Mouse (Mus musculus) embryonic facial prominence, embryonic 11.5 days (tissue): ENCODE measurements around the gene Padi4. TPM values are rescaled to one million over a fixed set of nuclear protein-coding genes. Genes with fewer than 3 reads are reported as not detected.

Experiments used
- ATAC-seq: fragments of 200-750 bp; cut with Nextera tagmentation; replicated peaks from 2 replicates; pipeline ENCODE4 v1.8.0; 2017; ENCODE audit warnings: low read depth; ENCODE audit not compliant: insufficient number of reproducible peaks, low FRiP score, low TSS enrichment
- DNase-seq: peaks from one replicate; pipeline ENCODE4 v3.0.0-alpha.2; 2015; ENCODE audit warnings: low spot score
- H3K27ac ChIP-seq: fragments of 300-500 bp; sonication (generic); replicated peaks from 2 replicates; pipeline ENCODE4 v1.5.1; 2014; ENCODE audit warnings: mild to moderate bottlenecking, low read depth, low read length, control low read depth
- H3K27me3 ChIP-seq: fragments of 300-500 bp; sonication (generic); 2 replicates; pipeline ENCODE4 v1.6.1; 2014; ENCODE audit warnings: mild to moderate bottlenecking, low read length, moderate library complexity, mixed read lengths; ENCODE audit not compliant: control insufficient read depth, insufficient read depth
- H3K36me3 ChIP-seq: fragments of 300-500 bp; sonication (generic); replicated peaks from 2 replicates; pipeline ENCODE4 v1.6.1; 2014; ENCODE audit warnings: low read depth, mild to moderate bottlenecking, low read length, moderate library complexity, mixed read lengths; ENCODE audit not compliant: control insufficient read depth, insufficient read depth
- H3K4me1 ChIP-seq: fragments of 300-500 bp; sonication (generic); 2 replicates; pipeline ENCODE4 v1.6.1; 2014; ENCODE audit warnings: low read length, mixed read lengths; ENCODE audit not compliant: control insufficient read depth, insufficient read depth
- H3K4me2 ChIP-seq: fragments of 300-500 bp; sonication (generic); 2 replicates; pipeline ENCODE4 v1.6.1; 2014; ENCODE audit warnings: low read depth, mild to moderate bottlenecking, control low read depth, low read length, moderate library complexity
- H3K4me3 ChIP-seq: fragments of 300-500 bp; sonication (generic); 2 replicates; pipeline ENCODE4 v1.5.1; 2014; ENCODE audit warnings: low read depth, low read length, control low read depth
- H3K9ac ChIP-seq: fragments of 300-500 bp; sonication (generic); replicated peaks from 2 replicates; pipeline ENCODE4 v1.6.1; 2014; ENCODE audit warnings: mild to moderate bottlenecking, control low read depth, low read length
- H3K9me3 ChIP-seq: fragments of 300-500 bp; sonication (generic); replicated peaks from 2 replicates; pipeline ENCODE4 v1.6.1; 2016; ENCODE audit warnings: mild to moderate bottlenecking, low read length, inconsistent platforms, mixed read lengths; ENCODE audit not compliant: control insufficient read depth
- WGBS: fragments of 180-500 bp; shearing (Covaris S2); extraction: QIAGEN DNeasy Blood & Tissue Kit; methylation state at CpG from one replicate; pipeline ENCODE4 v1.1.7; 2014; 5-methylcytosine and 5-hydroxymethylcytosine counted together
- polyA plus RNA-seq: library from polyadenylated mRNA; unstranded; fragments of >200 nt; fragmentation: Nextera tagmentation; extraction: Ambion mirVana; gene quantifications from 2 replicates; pipeline ENCODE4 v1.2.1, GENCODE M21; 2014

The Padi4 gene
- polyA plus RNA-seq, 1 experiment from 2014 or later: 0.20 TPM

DNA sequence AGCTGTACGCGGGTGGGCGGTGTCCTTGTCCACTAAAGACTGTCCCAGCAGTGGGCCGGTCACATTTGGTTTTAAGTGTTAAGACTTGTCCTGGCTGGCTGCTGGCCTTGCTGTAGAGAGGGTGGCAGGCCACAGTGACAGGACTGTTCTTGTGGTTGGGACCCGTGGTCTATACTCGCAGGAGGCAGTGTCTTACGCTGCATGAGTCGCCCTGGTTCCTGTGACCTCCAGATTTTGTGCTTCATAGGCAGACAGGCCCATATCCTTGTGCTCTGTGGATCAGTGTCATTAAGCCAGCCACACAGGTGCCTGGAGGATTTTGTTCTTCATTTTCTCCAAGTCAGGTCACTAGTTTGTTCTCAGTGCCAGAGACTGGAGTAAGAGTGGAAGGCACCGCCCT, 55.6 kb downstream of the Padi4 start:
- WGBS: 95% methylated on average over 9 of the region's 9 CpGs
- H3K9me3 ChIP-seq: no peaks in the 10 kb centered on the region
- H3K27me3 ChIP-seq: no peaks in the 10 kb centered on the region
- no peak overlapping the region for H3K4me2 ChIP-seq
- H3K9ac ChIP-seq: no peak overlapping the region
- no peak for DNase-seq
- H3K27ac ChIP-seq: no peak overlapping the region
- no peak overlapping the region for H3K4me3 ChIP-seq
- peaks cover 54% of the 10 kb centered on the region for H3K36me3 ChIP-seq
- no peak for ATAC-seq
- no peaks in the 10 kb centered on the region for H3K4me1 ChIP-seq

GRCm38 (mm10) chr4:140716994-140717393, 57.0 kb downstream of the Padi4 start:
- ATAC-seq (no peak), DNase-seq (no peak)
- 91% methylated on average over 11 of the region's 11 CpGs for WGBS
- no peaks in the 10 kb centered on the region for H3K4me1 ChIP-seq
- no peak overlapping the region for H3K9ac ChIP-seq
- no peak overlapping the region for H3K4me2 ChIP-seq
- no peak overlapping the region for H3K27ac ChIP-seq
- H3K4me3 ChIP-seq: no peak overlapping the region
- H3K27me3 ChIP-seq: no peaks in the 10 kb centered on the region
- H3K36me3 ChIP-seq: peaks cover 55% of the 10 kb centered on the region
- no peaks in the 10 kb centered on the region for H3K9me3 ChIP-seq

GRCm38 (mm10) chr4:140714586-140714985, 59.5 kb downstream of the Padi4 start:
- Histone ChIP-seq H3K27me3 (no peaks in the 10 kb centered on the region), H3K4me2 (no peak overlapping the region), H3K27ac (no peak overlapping the region), H3K4me3 (no peak overlapping the region), H3K4me1 (no peaks in the 10 kb centered on the region), H3K9ac (no peak overlapping the region), H3K9me3 (no peaks in the 10 kb centered on the region), H3K36me3 (peaks cover 50% of the 10 kb centered on the region)
- DNase-seq: no peak
- 92% methylated on average over 5 of the region's 5 CpGs for WGBS
- no peak for ATAC-seq

DNA sequence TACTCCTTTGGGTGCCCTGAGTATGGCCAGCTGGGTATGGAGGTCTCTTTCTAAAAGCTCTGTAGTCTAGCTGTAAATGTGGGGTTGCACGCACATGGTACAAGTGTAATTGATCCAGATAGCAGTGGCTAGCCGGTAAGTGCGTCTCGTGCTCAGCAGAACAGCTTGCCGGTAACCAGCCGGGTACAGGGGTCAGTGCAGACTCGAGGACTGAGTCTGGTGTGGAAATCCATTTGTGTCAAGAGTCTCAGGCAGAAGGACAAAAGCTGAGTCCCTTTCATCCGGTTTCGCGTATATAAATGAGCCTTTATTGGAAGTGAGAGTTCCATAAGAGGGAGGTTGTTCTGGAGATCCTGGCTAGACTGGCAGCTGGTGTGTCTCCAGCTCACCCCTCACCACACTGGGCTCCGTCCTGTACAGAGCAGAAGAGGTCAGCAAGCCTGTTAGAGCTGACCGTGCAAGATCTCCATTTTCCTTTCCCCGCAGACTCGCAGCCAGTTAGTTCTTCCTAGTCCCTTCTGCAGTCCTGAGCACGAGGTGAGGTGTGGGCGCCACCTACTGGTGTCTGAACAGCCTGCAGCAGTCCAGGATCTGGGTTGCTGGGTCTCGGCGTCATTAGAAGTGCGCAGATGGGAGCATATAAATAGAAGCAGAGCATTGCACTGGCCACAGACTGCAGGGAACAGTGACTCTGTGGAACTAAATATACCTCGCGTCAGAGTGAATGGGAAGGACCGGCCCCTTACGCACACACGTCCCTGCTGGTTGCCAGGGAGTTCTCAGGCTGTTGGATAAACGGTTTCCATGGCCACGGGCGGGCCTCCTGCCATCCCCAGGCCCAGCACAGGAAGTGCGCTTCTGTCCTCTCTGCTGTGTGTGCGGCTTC, 60.3 kb downstream of the Padi4 start:
- ATAC-seq: peak; percentile 54

GRCm38 (mm10) chr4:140711360-140711759, 62.7 kb downstream of the Padi4 start:
- ATAC-seq: no peak

More for the DNA sequence above, 60.3 kb downstream of the Padi4 start:
- DNase-seq: peak; percentile 85
- H3K4me1 ChIP-seq: no peaks in the 10 kb centered on the region
- peaks cover 53% of the 10 kb centered on the region for H3K36me3 ChIP-seq
- H3K9me3 ChIP-seq: no peaks in the 10 kb centered on the region
- 63% methylated on average over 29 of the region's 29 CpGs for WGBS
- no peak overlapping the region for H3K9ac ChIP-seq
- H3K27me3 ChIP-seq: no peaks in the 10 kb centered on the region
- H3K27ac ChIP-seq: no peak overlapping the region
- H3K4me3 ChIP-seq: no peak overlapping the region
- no peak overlapping the region for H3K4me2 ChIP-seq

GRCm38 (mm10) chr4:140710781-140711180, 63.3 kb downstream of the Padi4 start:
- Histone ChIP-seq H3K4me3 (no peak overlapping the region), H3K4me1 (no peaks in the 10 kb centered on the region), H3K9me3 (no peaks in the 10 kb centered on the region), H3K4me2 (no peak overlapping the region), H3K9ac (no peak overlapping the region), H3K27ac (no peak overlapping the region), H3K36me3 (peaks cover 37% of the 10 kb centered on the region), H3K27me3 (no peaks in the 10 kb centered on the region)
- ATAC-seq (no peak), DNase-seq (no peak)
- 81% methylated on average over 10 of the region's 10 CpGs for WGBS

More at GRCm38 (mm10) chr4:140711360-140711759, 62.7 kb downstream of the Padi4 start:
- no peaks in the 10 kb centered on the region for H3K27me3 ChIP-seq
- no peaks in the 10 kb centered on the region for H3K9me3 ChIP-seq
- no peak overlapping the region for H3K27ac ChIP-seq
- WGBS: 93% methylated on average over 5 of the region's 5 CpGs
- no peak overlapping the region for H3K9ac ChIP-seq
- no peak overlapping the region for H3K4me2 ChIP-seq
- H3K4me3 ChIP-seq: no peak overlapping the region
- H3K36me3 ChIP-seq: peaks cover 42% of the 10 kb centered on the region
- no peak for DNase-seq
- H3K4me1 ChIP-seq: no peaks in the 10 kb centered on the region

DNA sequence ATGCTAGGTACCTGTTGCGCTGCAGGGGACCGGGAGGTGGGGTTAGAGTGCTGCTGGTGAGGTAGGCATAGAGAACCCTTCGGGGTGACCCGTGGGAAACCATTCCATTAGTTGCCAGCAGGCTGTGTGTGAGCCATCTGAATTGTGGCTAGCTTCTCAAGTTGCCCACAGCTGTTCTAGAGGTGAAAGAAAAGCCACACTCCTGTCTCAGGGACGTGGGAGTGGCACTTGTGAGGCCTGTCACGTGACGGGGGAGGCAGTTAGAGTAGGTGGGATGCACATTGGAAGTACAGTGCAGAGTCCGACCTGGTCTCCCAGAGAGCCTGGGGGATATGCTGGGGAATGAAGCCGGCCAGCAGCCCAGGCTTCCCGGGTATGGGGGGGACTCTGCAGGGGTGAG, 64.4 kb downstream of the Padi4 start:
- Histone ChIP-seq H3K27ac (no peak overlapping the region), H3K9me3 (no peaks in the 10 kb centered on the region), H3K36me3 (peaks cover 35% of the 10 kb centered on the region), H3K27me3 (no peaks in the 10 kb centered on the region), H3K4me2 (no peak overlapping the region), H3K4me3 (no peak overlapping the region), H3K9ac (no peak overlapping the region), H3K4me1 (no peaks in the 10 kb centered on the region; the same call in 1 of the 2 replicates)
- DNase-seq: no peak
- ATAC-seq: no peak
- WGBS: 87% methylated on average over 10 of the region's 10 CpGs

GRCm38 (mm10) chr4:140709111-140709510, 64.9 kb downstream of the Padi4 start:
- no peaks in the 10 kb centered on the region for H3K9me3 ChIP-seq
- no peak overlapping the region for H3K9ac ChIP-seq
- DNase-seq (no peak), ATAC-seq (no peak)
- no peak overlapping the region for H3K27ac ChIP-seq
- WGBS: 88% methylated on average over 7 of the region's 7 CpGs
- H3K36me3 ChIP-seq: peaks cover 33% of the 10 kb centered on the region
- no peak overlapping the region for H3K4me3 ChIP-seq
- H3K4me1 ChIP-seq: peaks cover 3% of the 10 kb centered on the region; the same call in 1 of the 2 replicates
- H3K4me2 ChIP-seq: no peak overlapping the region
- H3K27me3 ChIP-seq: no peaks in the 10 kb centered on the region
